Mouse (Mus musculus): ENCODE measurements around the gene Clip2.
"Not testable (repeated sequence)": the region's sequence is repeated elsewhere in the genome, so short reads cannot be mapped to it uniquely, and the experiment has no call there.

The Clip2 gene

DNA sequence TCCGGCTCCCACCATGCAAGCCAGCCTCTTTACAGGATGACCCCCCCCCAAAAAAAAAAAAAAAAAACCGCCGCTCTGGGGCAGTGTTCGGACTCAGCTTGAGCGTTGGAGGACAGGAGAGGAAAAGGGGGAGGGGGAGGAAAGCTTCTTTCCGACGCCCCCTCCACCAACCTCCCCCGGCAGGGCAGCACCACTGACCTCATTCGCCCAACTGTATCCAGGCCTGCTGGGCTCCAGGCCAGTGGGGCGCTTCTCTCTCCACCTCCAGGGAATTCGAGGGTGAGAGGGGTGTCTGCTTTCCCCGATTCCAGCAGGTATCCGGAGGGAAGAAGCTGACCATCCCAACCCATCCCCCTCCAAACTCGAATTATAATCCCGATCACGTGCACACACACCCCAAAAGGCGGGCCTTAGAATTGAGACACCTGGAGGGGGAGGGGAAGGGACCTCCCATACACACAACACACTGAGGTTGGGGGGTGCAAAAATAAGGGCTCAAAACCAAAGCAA is 96.3 kb downstream of the Clip2 start:
- TF ChIP-seq NANOG (IDR thresholded peaks at IDR 0.05; ENCODE audit: borderline replicate concordance, low read length) (no peak), CTCF (conservative IDR thresholded peaks at IDR 0.05; ENCODE audit: low read length) (no peak), POU5F1 (IDR thresholded peaks at IDR 0.05; ENCODE audit: borderline replicate concordance, low read length) (no peak)
- Histone ChIP-seq H3K4me3 (replicated peaks; ENCODE audit: low read length) (peak overlapping the region; percentile 84), H3K36me3 (ENCODE audit: insufficient read depth, low read length) (peaks cover 25% of the 10 kb centered on the region), H3K4me1 (replicated peaks; ENCODE audit: low read depth, low read length) (peaks cover 62% of the 10 kb centered on the region), H3K27me3 (ENCODE audit: insufficient read depth, low read length) (0 out of 2 replicates have a peak, but pooled peaks cover 2% of the 10 kb centered on the region), H3K9me3 (ENCODE audit: low read length) (0 out of 2 replicates have a peak, but pooled peaks cover 5% of the 10 kb centered on the region)

DNA sequence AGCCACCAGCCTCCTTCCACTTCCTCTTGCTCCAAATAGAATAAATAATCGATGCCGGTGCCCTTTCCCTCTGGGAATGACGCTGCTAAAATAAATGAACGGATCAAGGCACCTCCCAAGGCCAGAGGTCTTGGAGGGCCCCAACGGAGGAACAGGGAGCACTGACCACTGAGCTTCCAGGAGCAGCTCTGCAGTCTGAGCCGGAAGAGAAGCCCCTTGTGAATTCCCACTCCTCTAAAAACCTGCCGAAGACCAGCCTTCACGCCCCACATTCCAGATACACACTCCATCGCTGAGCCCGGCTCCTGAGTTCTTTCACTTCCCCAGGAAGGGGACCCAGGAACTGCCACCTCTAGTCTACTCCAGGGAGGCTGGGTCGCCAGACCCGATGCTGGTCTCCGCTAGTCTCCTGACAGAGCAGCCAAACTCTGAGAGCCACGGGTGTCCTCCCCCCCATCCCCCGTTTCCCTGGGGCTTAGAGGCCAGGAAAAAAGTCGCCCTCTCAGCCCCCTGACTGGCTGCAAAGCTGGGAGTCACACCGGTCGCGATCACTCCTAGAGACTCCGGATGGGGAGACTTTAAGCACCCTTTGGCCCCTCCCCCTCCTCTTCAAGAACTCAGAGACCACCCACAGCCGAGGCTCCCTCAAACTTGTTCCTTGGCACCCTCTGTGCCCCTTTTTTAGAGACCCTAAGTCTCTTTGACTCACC is 96.9 kb downstream of the Clip2 start:
- peaks cover 68% of the 10 kb centered on the region for H3K4me1 ChIP-seq (replicated peaks; ENCODE audit: low read depth, low read length)
- peaks cover 25% of the 10 kb centered on the region for H3K36me3 ChIP-seq (ENCODE audit: insufficient read depth, low read length)
- 0 out of 2 replicates have a peak, but pooled peaks cover 5% of the 10 kb centered on the region for H3K9me3 ChIP-seq (ENCODE audit: low read length)
- H3K4me3 ChIP-seq (replicated peaks; ENCODE audit: low read length): peak overlapping the region; percentile 84
- TF ChIP-seq POU5F1 (IDR thresholded peaks at IDR 0.05; ENCODE audit: borderline replicate concordance, low read length) (no peak), NANOG (IDR thresholded peaks at IDR 0.05; ENCODE audit: borderline replicate concordance, low read length) (no peak), CTCF (conservative IDR thresholded peaks at IDR 0.05; ENCODE audit: low read length) (no peak)
- H3K27me3 ChIP-seq (ENCODE audit: insufficient read depth, low read length): 0 out of 2 replicates have a peak, but pooled peaks cover 2% of the 10 kb centered on the region

DNA sequence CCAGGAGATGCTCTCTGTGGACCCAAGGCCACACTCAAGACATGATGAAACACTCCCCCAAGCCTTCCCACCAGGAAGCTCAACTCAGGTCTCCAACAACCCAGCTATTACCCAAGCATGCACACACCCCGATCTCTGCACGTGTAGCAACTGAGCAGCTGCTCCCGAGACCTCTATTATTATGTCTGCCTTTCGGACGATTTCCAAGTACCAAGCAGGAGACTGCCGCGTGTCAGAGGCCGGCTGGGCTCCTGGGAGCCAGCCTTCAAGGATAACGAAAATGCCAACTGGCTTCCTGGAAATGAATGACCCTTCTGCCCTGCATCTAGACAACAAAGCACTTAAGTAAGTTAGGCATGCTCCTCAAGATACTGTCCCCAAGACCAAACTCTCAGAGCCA is 97.8 kb downstream of the Clip2 start:
- TF ChIP-seq CTCF (conservative IDR thresholded peaks at IDR 0.05; ENCODE audit: low read length): no peak
- no peak for TF ChIP-seq POU5F1 (IDR thresholded peaks at IDR 0.05; ENCODE audit: borderline replicate concordance, low read length)
- no peak for TF ChIP-seq NANOG (IDR thresholded peaks at IDR 0.05; ENCODE audit: borderline replicate concordance, low read length)
- Histone ChIP-seq H3K27me3 (ENCODE audit: insufficient read depth, low read length) (no peaks in the 10 kb centered on the region), H3K9me3 (ENCODE audit: low read length) (0 out of 2 replicates have a peak, but pooled peaks cover 5% of the 10 kb centered on the region), H3K36me3 (ENCODE audit: insufficient read depth, low read length) (peaks cover 25% of the 10 kb centered on the region), H3K4me1 (replicated peaks; ENCODE audit: low read depth, low read length) (peaks cover 76% of the 10 kb centered on the region), H3K4me3 (replicated peaks; ENCODE audit: low read length) (peak overlapping the region; percentile 84)

DNA sequence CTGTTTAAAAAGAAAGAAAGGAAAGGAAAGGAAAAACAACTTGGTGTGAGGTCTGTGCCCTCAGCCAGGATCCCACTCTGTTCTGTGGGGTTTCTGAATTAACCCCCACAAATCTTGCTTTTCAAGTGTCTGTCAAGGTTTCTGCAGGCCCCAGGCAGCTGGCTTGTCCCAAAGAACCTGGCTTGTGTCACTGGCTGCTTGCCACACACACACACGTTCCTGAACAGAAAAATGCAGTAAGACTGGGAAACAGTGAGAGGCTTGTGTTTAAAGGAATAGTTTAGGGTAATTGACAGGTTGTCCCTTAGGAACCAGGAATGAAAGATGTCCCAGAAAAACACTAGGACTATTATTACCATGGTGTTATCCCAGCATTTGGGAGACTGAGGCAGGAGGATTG is 98.7 kb downstream of the Clip2 start:
- H3K36me3 ChIP-seq (ENCODE audit: insufficient read depth, low read length): peaks cover 25% of the 10 kb centered on the region

DNA sequence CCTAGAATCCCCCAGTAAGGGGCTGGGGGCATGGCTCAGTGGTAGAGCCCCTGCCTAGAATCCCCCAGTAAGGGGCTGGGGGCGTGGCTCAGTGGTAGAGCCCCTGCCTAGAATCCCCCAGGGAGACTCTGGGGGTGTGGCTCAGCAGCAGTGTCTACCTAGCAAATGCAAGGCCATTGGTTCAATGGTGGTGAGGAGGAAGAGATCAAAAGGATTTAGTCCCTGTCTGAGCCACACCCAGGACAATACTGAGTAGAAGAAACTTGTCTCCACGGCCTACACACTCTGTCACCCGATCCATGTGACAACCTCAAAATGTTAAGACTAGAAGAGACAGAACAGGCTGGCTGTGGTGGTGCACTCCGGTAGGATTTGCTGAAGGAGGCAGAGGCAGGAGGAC is 105.5 kb downstream of the Clip2 start:
- H3K4me1 ChIP-seq (replicated peaks; ENCODE audit: low read depth, low read length): peaks cover 89% of the 10 kb centered on the region

More for the DNA sequence above, 98.7 kb downstream of the Clip2 start:
- peaks cover 78% of the 10 kb centered on the region for H3K4me1 ChIP-seq (replicated peaks; ENCODE audit: low read depth, low read length)
- H3K9me3 ChIP-seq (ENCODE audit: low read length): 0 out of 2 replicates have a peak, but pooled peaks cover 5% of the 10 kb centered on the region
- H3K27me3 ChIP-seq (ENCODE audit: insufficient read depth, low read length): no peaks in the 10 kb centered on the region
- TF ChIP-seq NANOG (IDR thresholded peaks at IDR 0.05; ENCODE audit: borderline replicate concordance, low read length) (no peak), POU5F1 (IDR thresholded peaks at IDR 0.05; ENCODE audit: borderline replicate concordance, low read length) (no peak), CTCF (conservative IDR thresholded peaks at IDR 0.05; ENCODE audit: low read length) (no peak)
- no peak overlapping the region for H3K4me3 ChIP-seq (replicated peaks; ENCODE audit: low read length)

DNA sequence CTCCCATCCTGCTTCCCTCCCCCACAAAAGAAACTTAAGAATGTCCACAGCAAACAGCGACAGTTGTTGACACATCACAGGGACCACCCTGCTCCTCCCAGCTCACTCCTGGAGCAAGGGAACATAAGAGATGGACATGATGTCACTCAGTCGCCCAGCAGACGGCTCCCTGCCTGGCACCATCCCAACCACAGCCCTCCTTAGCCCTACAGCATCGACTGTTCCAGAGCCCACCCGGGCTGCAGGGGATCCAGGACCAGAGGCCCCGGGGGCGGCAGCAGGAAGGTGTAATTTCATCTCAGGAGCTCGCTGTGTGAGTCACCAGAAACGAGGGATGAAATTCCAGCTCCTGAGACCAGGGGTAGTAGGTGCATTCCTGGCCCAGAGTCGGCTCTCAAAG is 106.3 kb downstream of the Clip2 start:
- peaks cover 57% of the 10 kb centered on the region for H3K36me3 ChIP-seq (ENCODE audit: insufficient read depth, low read length)
- TF ChIP-seq NANOG (IDR thresholded peaks at IDR 0.05; ENCODE audit: borderline replicate concordance, low read length): no peak
- TF ChIP-seq CTCF (conservative IDR thresholded peaks at IDR 0.05; ENCODE audit: low read length): no peak
- TF ChIP-seq POU5F1 (IDR thresholded peaks at IDR 0.05; ENCODE audit: borderline replicate concordance, low read length): no peak
- peaks cover 92% of the 10 kb centered on the region for H3K4me1 ChIP-seq (replicated peaks; ENCODE audit: low read depth, low read length)
- peak overlapping the region; percentile 45; the same call in 1 of the 2 replicates for H3K4me3 ChIP-seq (replicated peaks; ENCODE audit: low read length)
- H3K27me3 ChIP-seq (ENCODE audit: insufficient read depth, low read length): no peaks in the 10 kb centered on the region
- peaks cover 25% of the 10 kb centered on the region for H3K9me3 ChIP-seq (ENCODE audit: low read length)

More for the DNA sequence above, 105.5 kb downstream of the Clip2 start:
- Histone ChIP-seq H3K36me3 (ENCODE audit: insufficient read depth, low read length) (peaks cover 57% of the 10 kb centered on the region), H3K9me3 (ENCODE audit: low read length) (peaks cover 24% of the 10 kb centered on the region)
- H3K4me3 ChIP-seq (replicated peaks; ENCODE audit: low read length); H3K27me3 ChIP-seq (ENCODE audit: insufficient read depth, low read length): not testable (repeated sequence)

DNA sequence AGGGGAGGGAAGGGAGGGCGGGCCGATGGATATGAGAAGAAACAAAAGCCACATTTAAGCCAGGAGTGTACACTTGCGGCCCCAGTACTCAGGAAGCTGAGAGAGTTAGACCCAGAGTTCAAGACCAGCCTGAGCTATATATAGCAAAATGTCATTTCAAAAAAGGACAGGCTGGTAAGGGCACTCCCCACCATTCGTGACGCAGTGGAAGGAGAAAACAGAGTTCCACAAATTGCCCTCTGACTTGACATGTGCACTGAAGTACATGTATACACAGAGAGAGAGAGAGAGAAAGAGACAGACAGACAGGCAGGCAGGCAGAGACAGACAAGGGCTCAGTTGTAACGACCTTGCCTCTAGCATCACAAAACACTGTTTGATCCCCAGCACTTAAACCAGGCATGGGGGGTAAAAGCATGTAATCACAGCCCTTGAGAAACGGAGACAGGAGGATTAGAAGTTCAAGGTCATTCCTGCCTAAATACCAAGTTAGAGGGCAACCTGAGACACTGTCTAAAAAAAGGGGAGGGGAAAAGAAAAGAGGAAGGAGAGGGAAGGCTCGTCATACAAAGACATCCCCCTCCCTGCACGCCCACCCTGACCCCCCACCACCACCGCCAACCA is 106.9 kb downstream of the Clip2 start:
- H3K36me3 ChIP-seq (ENCODE audit: insufficient read depth, low read length): peaks cover 63% of the 10 kb centered on the region
- peaks cover 92% of the 10 kb centered on the region for H3K4me1 ChIP-seq (replicated peaks; ENCODE audit: low read depth, low read length)
- no peaks in the 10 kb centered on the region for H3K27me3 ChIP-seq (ENCODE audit: insufficient read depth, low read length)
- peaks cover 25% of the 10 kb centered on the region for H3K9me3 ChIP-seq (ENCODE audit: low read length)
- H3K4me3 ChIP-seq (replicated peaks; ENCODE audit: low read length): peak overlapping the region; percentile 45; the same call in 1 of the 2 replicates
- TF ChIP-seq CTCF (conservative IDR thresholded peaks at IDR 0.05; ENCODE audit: low read length) (no peak), NANOG (IDR thresholded peaks at IDR 0.05; ENCODE audit: borderline replicate concordance, low read length) (peak; percentile 91), POU5F1 (IDR thresholded peaks at IDR 0.05; ENCODE audit: borderline replicate concordance, low read length) (no peak)

DNA sequence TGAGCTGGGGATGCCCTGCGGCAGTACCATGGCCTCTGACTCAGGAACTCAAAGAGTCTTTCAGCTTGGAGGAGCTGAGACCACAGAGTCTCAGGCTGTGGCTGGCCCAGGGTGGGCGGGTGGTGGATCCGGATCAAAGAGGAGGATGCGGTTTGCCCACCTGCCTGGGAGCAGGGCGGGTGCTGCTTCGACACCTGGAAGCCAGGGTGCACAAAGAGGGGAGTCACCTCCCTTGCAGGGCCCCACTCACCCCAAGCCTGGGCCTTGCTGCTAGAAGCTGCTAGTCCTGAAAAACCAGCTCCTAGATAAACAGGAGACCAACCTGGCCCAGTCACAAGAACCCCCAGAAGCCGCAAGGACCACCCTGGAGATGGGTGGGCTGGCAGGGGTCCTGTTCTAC is 107.8 kb downstream of the Clip2 start:
- peak overlapping the region; percentile 39 for H3K4me3 ChIP-seq (replicated peaks; ENCODE audit: low read length)
- no peaks in the 10 kb centered on the region for H3K27me3 ChIP-seq (ENCODE audit: insufficient read depth, low read length)
- TF ChIP-seq CTCF (conservative IDR thresholded peaks at IDR 0.05; ENCODE audit: low read length) (no peak), POU5F1 (IDR thresholded peaks at IDR 0.05; ENCODE audit: borderline replicate concordance, low read length) (no peak), NANOG (IDR thresholded peaks at IDR 0.05; ENCODE audit: borderline replicate concordance, low read length) (no peak)
- peaks cover 94% of the 10 kb centered on the region for H3K4me1 ChIP-seq (replicated peaks; ENCODE audit: low read depth, low read length)
- H3K9me3 ChIP-seq (ENCODE audit: low read length): peaks cover 31% of the 10 kb centered on the region
- H3K36me3 ChIP-seq (ENCODE audit: insufficient read depth, low read length): peaks cover 72% of the 10 kb centered on the region

All from E14TG2a.4 (cell line).